Mouse (Mus musculus) forebrain, embryonic 16.5 days (tissue): ENCODE measurements around the gene Taf9b. TPM values are rescaled to one million over a fixed set of nuclear protein-coding genes. Genes with fewer than 3 reads are reported as not detected.
"Not testable (repeated sequence)": the region's sequence is repeated elsewhere in the genome, so short reads cannot be mapped to it uniquely, and the experiment has no call there.

Source experiments
- ATAC-seq: fragments of 200-750 bp; cut with Nextera tagmentation; 2 replicates; pipeline ENCODE4 v1.8.0; 2017; ENCODE audit warnings: mild to moderate bottlenecking, moderate library complexity
- H3K27ac ChIP-seq: fragments of 300-500 bp; sonication (generic); 2 replicates; pipeline ENCODE4 v1.5.1; 2014; ENCODE audit warnings: low read length, control low read depth
- H3K27me3 ChIP-seq: fragments of 300-500 bp; sonication (generic); replicated peaks from 2 replicates; pipeline ENCODE4 v1.6.1; 2014; ENCODE audit warnings: low read length; ENCODE audit not compliant: control insufficient read depth, insufficient read depth
- H3K36me3 ChIP-seq: fragments of 300-500 bp; sonication (generic); 2 replicates; pipeline ENCODE4 v1.6.1; 2014; ENCODE audit not compliant: control insufficient read depth, insufficient read depth
- H3K4me1 ChIP-seq: fragments of 300-500 bp; sonication (generic); replicated peaks from 2 replicates; pipeline ENCODE4 v1.6.1; 2014; ENCODE audit warnings: low read length; ENCODE audit not compliant: control insufficient read depth, insufficient read depth
- H3K4me2 ChIP-seq: fragments of 300-500 bp; sonication (generic); 2 replicates; pipeline ENCODE4 v1.6.1; 2014; ENCODE audit warnings: mild to moderate bottlenecking, low read length, control low read depth
- H3K4me3 ChIP-seq: fragments of 300-500 bp; sonication (generic); replicated peaks from 2 replicates; pipeline ENCODE4 v1.5.1; 2014; ENCODE audit warnings: mild to moderate bottlenecking, low read length, control low read depth
- H3K9ac ChIP-seq: fragments of 300-500 bp; sonication (generic); replicated peaks from 2 replicates; pipeline ENCODE4 v1.6.1; 2014; ENCODE audit warnings: low read depth, low read length, control low read depth
- H3K9me3 ChIP-seq: fragments of 300-500 bp; sonication (generic); 2 replicates; pipeline ENCODE4 v1.6.1; 2016; ENCODE audit warnings: low read length; ENCODE audit not compliant: control insufficient read depth
- WGBS: fragments of 180-500 bp; shearing (Covaris S2); extraction: QIAGEN DNeasy Blood & Tissue Kit; methylation state at CpG from one replicate; pipeline ENCODE4 v1.1.7; 2014; 5-methylcytosine and 5-hydroxymethylcytosine counted together
- polyA plus RNA-seq: library from polyadenylated mRNA; unstranded; fragments of >200 nt; fragmentation: Nextera tagmentation; extraction: Ambion mirVana; gene quantifications from 2 replicates; pipeline ENCODE4 v1.2.1, GENCODE M21; 2015

Taf9b gene
- polyA plus RNA-seq, result 14.7 and 16.3 TPM in 2 replicates

DNA sequence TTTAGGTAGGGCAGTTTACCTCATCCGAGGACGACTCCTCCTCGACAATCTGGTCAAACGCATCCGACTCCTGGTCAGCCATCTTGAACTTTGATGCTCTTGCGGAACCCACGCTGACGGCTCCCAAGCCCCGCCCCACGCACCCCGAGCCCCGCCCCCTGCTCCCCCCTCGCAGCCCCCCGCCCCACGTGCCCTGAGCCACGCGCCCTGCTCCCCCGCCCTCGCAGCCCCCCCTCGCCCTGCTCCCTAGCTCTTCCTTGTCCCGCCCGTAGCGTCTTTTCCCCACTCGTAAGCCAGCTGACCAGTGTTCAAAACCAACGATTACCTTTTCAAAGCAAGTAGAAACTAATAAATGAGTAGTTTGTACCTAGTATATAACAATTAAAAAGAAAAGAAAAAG lies at the start of gene Taf9b:
TSS of gene Taf9b (minus strand) at position 101 of the 400 bp plus-strand sequence.
- H3K36me3 ChIP-seq, result no peaks in the 10 kb centered on the region
- ATAC-seq, result no peak
- peak within 1 kb of the TSS; percentile 54 for H3K4me2 ChIP-seq
- WGBS, result 93% methylated on average over 13 of the region's 25 CpGs
- H3K27ac ChIP-seq, result peak within 1 kb of the TSS; percentile 92; the same call in 1 of the 2 replicates
- peaks cover 3% of the 10 kb centered on the region; the same call in 1 of the 2 replicates for H3K9me3 ChIP-seq
- H3K4me3 ChIP-seq, result peak within 1 kb of the TSS; percentile 64
- peak within 1 kb of the TSS; percentile 85 for H3K9ac ChIP-seq
- no peaks in the 10 kb centered on the region for H3K27me3 ChIP-seq
- no peaks in the 10 kb centered on the region for H3K4me1 ChIP-seq

DNA sequence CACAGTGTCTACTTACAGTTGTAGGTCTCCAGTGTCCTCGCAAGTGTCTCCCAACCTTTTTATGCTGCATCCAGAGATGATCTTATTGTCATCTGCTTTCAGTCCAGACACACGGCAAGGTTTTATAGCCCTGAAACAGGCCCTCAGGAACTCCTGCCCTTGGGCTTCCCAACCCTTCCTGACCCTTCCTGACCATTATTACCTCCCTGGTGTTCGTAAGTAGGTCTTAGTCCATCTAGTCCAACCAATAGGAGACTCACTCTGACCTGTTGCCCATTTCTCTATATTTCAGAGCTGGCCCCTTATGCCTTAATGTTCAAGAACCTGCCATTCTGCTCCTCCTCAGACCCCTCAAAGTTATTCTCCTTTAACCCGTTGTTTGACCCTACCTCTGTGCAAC lies 34.3 kb upstream of the Taf9b start, which contains the start of gene Fnd3c2:
TSS of gene Fnd3c2 (minus strand) at position 101 of the 400 bp plus-strand sequence.
- Histone ChIP-seq H3K4me3 (no peak within 1 kb of the TSS), H3K9me3 (no peaks in the 10 kb centered on the region), H3K36me3 (no peaks in the 10 kb centered on the region), H3K4me1 (no peaks in the 10 kb centered on the region), H3K9ac (no peak within 1 kb of the TSS), H3K4me2 (no peak within 1 kb of the TSS), H3K27ac (no peak within 1 kb of the TSS), H3K27me3 (no peaks in the 10 kb centered on the region)
- no peak for ATAC-seq
- WGBS, result 88% methylated on average over 4 of the region's 4 CpGs

DNA sequence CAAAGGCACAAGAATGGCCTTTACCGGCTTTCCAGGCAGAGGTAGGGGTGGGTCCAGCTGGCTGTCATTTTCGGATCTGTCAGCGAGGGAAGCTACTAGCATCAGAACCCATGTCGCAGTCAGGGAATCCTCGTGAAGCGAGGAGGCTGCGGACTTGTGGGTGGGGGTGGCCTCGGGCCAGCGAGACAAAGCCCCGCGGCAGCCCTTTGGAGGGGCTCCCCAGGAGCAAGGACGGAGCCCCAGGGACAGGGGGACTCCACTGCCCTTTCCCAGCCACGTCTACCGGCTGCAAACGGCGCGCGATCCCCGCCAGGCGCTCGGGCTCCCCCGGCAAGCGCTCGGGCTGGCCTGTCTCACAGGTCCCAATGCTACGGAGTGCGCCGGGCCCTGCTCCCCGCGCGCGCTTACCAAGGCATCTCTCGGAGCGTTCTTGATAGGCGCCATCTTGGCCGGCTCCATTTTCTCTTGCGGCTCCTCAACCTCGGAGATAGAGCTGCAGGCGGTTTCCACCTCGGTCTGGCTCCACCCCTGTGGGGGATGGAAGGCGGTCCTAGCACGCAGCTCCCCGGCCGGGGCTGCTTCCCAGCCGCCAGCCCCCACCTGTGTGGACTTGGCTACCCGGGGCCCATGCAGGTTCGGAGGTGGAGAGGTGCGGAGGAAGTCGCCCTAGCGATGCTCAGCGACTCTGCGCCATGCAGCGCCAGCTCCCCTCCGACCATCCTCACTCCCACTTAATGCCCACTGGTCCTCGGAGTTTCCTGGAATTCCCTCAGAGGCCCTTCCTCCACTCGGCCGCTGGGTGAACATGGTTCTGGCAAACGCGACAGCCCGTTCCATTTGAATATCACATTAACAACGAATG lies 1.6 kb downstream of the Taf9b start:
- H3K9ac ChIP-seq, result peak overlapping the region; percentile 85
- H3K9me3 ChIP-seq, result peaks cover 3% of the 10 kb centered on the region; the same call in 1 of the 2 replicates
- WGBS, result 23% methylated on average over 58 of the region's 60 CpGs
- no peaks in the 10 kb centered on the region for H3K4me1 ChIP-seq
- ATAC-seq, result peak; percentile 96
- peak overlapping the region; percentile 54 for H3K4me2 ChIP-seq
- peak overlapping the region; percentile 64 for H3K4me3 ChIP-seq
- H3K36me3 ChIP-seq, result no peaks in the 10 kb centered on the region
- H3K27me3 ChIP-seq, result no peaks in the 10 kb centered on the region
- peak overlapping the region; percentile 92 for H3K27ac ChIP-seq

DNA sequence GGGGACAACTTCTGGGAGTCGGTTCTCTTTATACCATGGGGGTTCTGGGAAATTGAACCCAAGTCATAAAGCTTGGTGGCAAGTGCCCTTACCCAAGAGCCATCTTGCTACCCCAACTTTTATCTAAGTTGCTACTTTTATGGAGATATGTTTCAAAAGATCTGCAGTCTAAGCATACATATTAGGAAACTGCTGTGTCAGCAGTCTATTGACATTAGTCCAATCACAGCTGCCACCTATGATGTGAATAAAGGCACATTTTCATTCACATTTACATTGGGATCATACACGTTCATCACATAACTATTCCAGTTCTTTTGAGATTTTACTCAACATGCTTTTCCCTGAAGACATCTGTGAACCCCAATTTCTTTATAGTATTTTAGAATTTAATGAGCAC lies 11.9 kb downstream of the Taf9b start:
- WGBS, result 92% methylated on average over 2 of the region's 2 CpGs
- H3K4me1 ChIP-seq, result no peaks in the 10 kb centered on the region
- no peaks in the 10 kb centered on the region for H3K9me3 ChIP-seq
- no peak overlapping the region for H3K27ac ChIP-seq
- H3K27me3 ChIP-seq, result no peaks in the 10 kb centered on the region
- no peak overlapping the region for H3K9ac ChIP-seq
- no peak for ATAC-seq
- H3K4me3 ChIP-seq, result no peak overlapping the region
- no peaks in the 10 kb centered on the region for H3K36me3 ChIP-seq
- H3K4me2 ChIP-seq, result no peak overlapping the region

DNA sequence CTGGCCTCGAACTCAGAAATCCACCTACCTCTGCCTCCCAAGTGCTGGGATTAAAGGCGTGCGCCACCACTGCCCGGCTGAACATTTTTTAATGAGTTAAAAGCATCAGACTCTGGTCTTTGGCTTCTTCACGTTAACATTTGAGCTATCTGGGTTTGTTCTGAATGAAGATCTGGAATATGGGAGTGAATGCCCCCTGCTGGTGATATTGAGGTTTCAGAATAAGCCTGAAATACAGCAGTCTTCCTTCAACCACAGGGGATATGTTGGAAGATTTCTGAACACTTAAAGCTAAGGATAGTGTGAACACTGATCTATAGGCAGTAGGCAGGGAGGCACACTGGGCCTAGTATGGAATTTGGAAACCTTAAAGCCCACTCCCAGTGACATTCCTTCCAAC lies 22.1 kb downstream of the Taf9b start:
- H3K9ac ChIP-seq, result no peak overlapping the region
- no peaks in the 10 kb centered on the region for H3K9me3 ChIP-seq
- no peaks in the 10 kb centered on the region for H3K27me3 ChIP-seq
- no peaks in the 10 kb centered on the region for H3K4me1 ChIP-seq
- 75% methylated on average over 5 of the region's 5 CpGs for WGBS
- no peak overlapping the region for H3K4me3 ChIP-seq
- no peak for ATAC-seq
- H3K36me3 ChIP-seq, result 0 out of 2 replicates have a peak, but pooled peaks cover 2% of the 10 kb centered on the region
- H3K27ac ChIP-seq, result no peak overlapping the region
- no peak overlapping the region for H3K4me2 ChIP-seq

DNA sequence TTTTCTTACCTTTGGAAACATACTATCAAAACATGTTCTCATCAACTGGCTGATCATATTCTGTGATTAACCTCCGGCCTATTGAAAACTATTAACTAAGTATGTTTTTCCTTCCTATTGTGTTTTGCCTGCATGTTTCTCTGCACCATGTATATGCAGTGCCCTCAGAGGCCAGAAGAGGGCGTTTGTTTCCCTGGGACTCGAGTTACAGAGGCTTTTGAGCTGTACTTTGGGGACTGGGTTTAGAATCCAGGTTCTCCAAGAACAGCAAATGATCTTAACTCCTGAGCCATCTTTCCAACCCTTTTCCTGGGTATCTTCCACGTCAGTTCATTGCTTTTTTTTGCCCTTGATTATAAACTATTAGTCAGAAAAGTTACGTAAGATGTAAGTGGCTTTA lies 23.6 kb downstream of the Taf9b start:
- Histone ChIP-seq H3K4me2 (no peak overlapping the region), H3K9ac (no peak overlapping the region), H3K36me3 (0 out of 2 replicates have a peak, but pooled peaks cover 2% of the 10 kb centered on the region), H3K9me3 (no peaks in the 10 kb centered on the region), H3K27ac (no peak overlapping the region), H3K4me1 (no peaks in the 10 kb centered on the region), H3K4me3 (no peak overlapping the region), H3K27me3 (no peaks in the 10 kb centered on the region)
- ATAC-seq, result no peak
- 58% methylated on average over 5 of the region's 5 CpGs for WGBS

DNA sequence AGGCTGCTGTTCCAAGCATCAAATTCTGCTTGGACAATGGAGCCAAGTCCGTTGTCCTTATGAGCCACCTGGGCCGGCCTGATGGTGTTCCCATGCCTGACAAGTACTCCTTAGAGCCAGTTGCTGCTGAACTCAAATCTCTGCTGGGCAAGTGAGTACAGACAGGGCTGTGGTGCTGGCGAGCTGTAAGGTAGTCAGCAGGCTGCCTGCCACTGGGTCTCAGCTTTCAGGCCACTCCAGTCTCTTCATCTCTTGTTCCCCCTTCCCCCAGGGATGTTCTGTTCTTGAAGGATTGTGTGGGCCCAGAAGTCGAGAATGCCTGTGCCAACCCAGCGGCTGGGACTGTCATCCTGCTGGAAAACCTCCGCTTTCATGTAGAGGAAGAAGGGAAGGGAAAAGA lies 26.6 kb downstream of the Taf9b start:
- not testable (repeated sequence) for H3K9me3 ChIP-seq, H3K27me3 ChIP-seq, H3K36me3 ChIP-seq, H3K9ac ChIP-seq, H3K4me1 ChIP-seq, H3K4me2 ChIP-seq, H3K4me3 ChIP-seq, H3K27ac ChIP-seq, ATAC-seq
- 86% methylated on average over 2 of the region's 6 CpGs for whole genome bisulfite sequencing

DNA sequence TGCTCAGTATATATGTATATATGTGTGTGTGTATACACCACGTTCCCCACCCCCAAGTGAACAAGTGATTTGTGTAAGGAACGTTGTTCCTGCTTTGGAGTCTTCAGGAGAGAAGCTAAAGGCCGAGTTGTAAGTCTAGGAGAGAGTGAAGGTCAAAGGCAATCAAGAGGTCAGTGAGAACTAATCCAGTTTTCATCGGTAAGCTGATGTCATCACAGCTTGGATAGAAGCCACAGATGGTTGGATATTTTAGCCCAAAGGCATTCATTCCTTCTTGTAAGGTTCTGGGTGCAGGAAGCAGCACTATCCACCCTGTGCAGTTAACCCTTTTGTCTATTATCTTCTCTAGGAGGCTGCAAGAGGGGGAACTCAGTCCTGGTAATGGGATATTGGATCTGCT lies 30.9 kb downstream of the Taf9b start:
- no peak overlapping the region for H3K9ac ChIP-seq
- WGBS, result 46% methylated on average over 4 of the region's 4 CpGs
- no peak overlapping the region; the same call in 1 of the 2 replicates for H3K4me2 ChIP-seq
- no peaks in the 10 kb centered on the region for H3K27me3 ChIP-seq
- H3K36me3 ChIP-seq, result no peaks in the 10 kb centered on the region
- no peak overlapping the region for H3K27ac ChIP-seq
- H3K9me3 ChIP-seq, result no peaks in the 10 kb centered on the region
- no peak overlapping the region for H3K4me3 ChIP-seq
- no peak for ATAC-seq
- peaks cover 19% of the 10 kb centered on the region for H3K4me1 ChIP-seq

DNA sequence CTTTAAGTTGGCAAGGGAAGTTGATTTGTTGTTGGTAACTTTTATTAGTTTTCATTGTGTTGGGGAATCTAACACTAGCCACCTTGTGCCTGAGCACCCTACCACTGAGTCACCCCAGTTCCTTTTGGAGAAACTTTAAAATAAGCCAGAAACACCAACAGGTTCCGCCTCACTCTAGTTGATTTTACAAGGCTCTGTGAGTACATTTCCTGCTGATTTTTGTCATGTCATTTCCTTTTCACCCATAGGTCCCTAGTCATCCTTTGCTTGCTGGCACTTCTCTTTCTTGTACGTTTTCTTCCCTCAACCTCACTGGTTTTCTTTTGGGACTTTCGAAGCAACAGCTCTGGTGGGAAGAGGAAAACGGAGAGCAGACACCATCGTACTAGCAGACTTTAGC lies 31.6 kb downstream of the Taf9b start:
- H3K9me3 ChIP-seq, result no peaks in the 10 kb centered on the region
- H3K27me3 ChIP-seq, result no peaks in the 10 kb centered on the region
- no peak for ATAC-seq
- no peaks in the 10 kb centered on the region for H3K36me3 ChIP-seq
- H3K4me3 ChIP-seq, result peak overlapping the region; percentile 57; the same call in 1 of the 2 replicates
- H3K9ac ChIP-seq, result no peak overlapping the region
- H3K4me2 ChIP-seq, result peak overlapping the region; percentile 65
- no peak overlapping the region for H3K27ac ChIP-seq
- peaks cover 19% of the 10 kb centered on the region for H3K4me1 ChIP-seq
- WGBS, result 54% methylated on average over 5 of the region's 5 CpGs
